In the genomic region with DNA sequence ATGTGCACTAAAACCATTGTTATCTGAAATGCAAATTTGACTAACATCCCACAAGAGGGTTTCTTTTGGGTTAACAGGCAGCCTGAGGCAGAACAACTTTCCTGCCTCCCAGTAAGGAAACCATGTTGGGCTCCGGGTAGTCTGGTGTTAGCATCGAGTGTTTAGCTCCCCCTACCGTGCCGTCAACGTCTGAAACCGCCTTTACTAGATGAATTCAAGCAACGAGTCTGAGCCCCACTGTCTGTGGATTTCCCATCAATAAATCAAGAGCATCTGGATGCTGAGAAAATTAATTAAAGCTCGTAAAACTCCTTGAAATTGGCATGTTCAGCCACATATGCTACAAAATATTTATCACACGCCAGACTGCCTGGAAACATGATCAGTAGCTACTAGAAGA, we compare ENCODE assay signal across 12 mouse cellular contexts. TPM values are rescaled to one million over a fixed set of nuclear protein-coding genes. Genes with fewer than 3 reads are reported as not detected.
DNase-seq lines count a peak whose midpoint lies in the region; ATAC-seq lines count a peak whose summit lies in the region.
"Had no signal": no experiment of that assay in that cellular context is flagged by ENCODE, and none has a peak within 500 bp of the region (broad histone marks: within the 10 kb centered on the region; RNA-seq: fewer than 3 reads in every experiment).

No protein-coding gene starts in this region.

- H3K4me3 ChIP-seq in heart, embryonic 10.5 days, result no peak overlapping the region
- no peak overlapping the region for H3K4me3 ChIP-seq in neural tube, embryonic 13.5 days
- H3K4me3 ChIP-seq: heart, embryonic 13.5 days; lung, embryonic 15.5 days; stomach, embryonic 15.5 days had no signal

- 52% methylated on average over 9 of the region's 9 CpGs for WGBS in heart, embryonic 10.5 days
- 34% methylated on average over 9 of the region's 9 CpGs for WGBS in neural tube, embryonic 13.5 days

- no peak for DNase-seq in heart, embryonic 10.5 days (ENCODE audit: low spot score)
- DNase-seq in heart, adult 9 months (ENCODE audit: low spot score in 2 of 2), result no peak
- no peak for DNase-seq in neural tube, embryonic 10.5 days (ENCODE audit: extremely low spot score, low spot score)
- peak; percentile 46 to 66 for DNase-seq in kidney, postnatal 36 days
- peak; percentile 36 for DNase-seq in thymus, postnatal 4 days
- no peak for DNase-seq in gastrocnemius, adult 8-10 months (ENCODE audit: low spot score in 2 of 2)
- DNase-seq in right cerebral cortex, adult 2 months (ENCODE audit: low spot score in 2 of 2), result no peak

- no peak overlapping the region for H3K4me2 ChIP-seq in neural tube, embryonic 13.5 days
- H3K4me2 ChIP-seq: heart, embryonic 13.5 days; lung, embryonic 15.5 days; stomach, embryonic 15.5 days had no signal

- H3K4me1 ChIP-seq in heart, embryonic 10.5 days, result peaks cover 4% of the 10 kb centered on the region; the same call in 1 of the 2 replicates
- H3K4me1 ChIP-seq in neural tube, embryonic 13.5 days (replicated peaks), result peaks cover 10% of the 10 kb centered on the region; the same call in 1 of the 2 replicates
- H3K4me1 ChIP-seq: stomach, embryonic 15.5 days had no signal

- H3K9me3 ChIP-seq in heart, embryonic 10.5 days, result 0 out of 2 replicates have a peak, but pooled peaks cover 2% of the 10 kb centered on the region
- peaks cover 7% of the 10 kb centered on the region; the same call in 1 of the 2 replicates for H3K9me3 ChIP-seq in neural tube, embryonic 13.5 days
- H3K9me3 ChIP-seq: lung, embryonic 15.5 days; stomach, embryonic 15.5 days had no signal

- H3K27me3 ChIP-seq in heart, embryonic 10.5 days (ENCODE audit: insufficient read depth, poor library complexity, severe bottlenecking), result no peaks in the 10 kb centered on the region
- H3K27me3 ChIP-seq in neural tube, embryonic 13.5 days, result no peaks in the 10 kb centered on the region
- H3K27me3 ChIP-seq: heart, embryonic 13.5 days; lung, embryonic 15.5 days; stomach, embryonic 15.5 days had no signal

- H3K36me3 ChIP-seq in heart, embryonic 10.5 days, result peaks cover 38% of the 10 kb centered on the region
- H3K36me3 ChIP-seq in neural tube, embryonic 13.5 days, result 0 out of 2 replicates have a peak, but pooled peaks cover 5% of the 10 kb centered on the region
- H3K36me3 ChIP-seq: lung, embryonic 15.5 days had no signal

- peak; percentile 48; the same call in 1 of the 2 replicates for ATAC-seq in neural tube, embryonic 13.5 days (ENCODE audit: low read depth)

- 0 out of 2 replicates have a peak overlapping the region, but pooled peaks have one; percentile 36 for H3K27ac ChIP-seq in heart, embryonic 10.5 days
- H3K27ac ChIP-seq in neural tube, embryonic 13.5 days (replicated peaks), result no peak overlapping the region
- H3K27ac ChIP-seq: lung, embryonic 15.5 days; stomach, embryonic 15.5 days had no signal

- H3K9ac ChIP-seq in neural tube, embryonic 13.5 days, result no peak overlapping the region
- H3K9ac ChIP-seq: heart, embryonic 13.5 days; lung, embryonic 15.5 days; stomach, embryonic 15.5 days had no signal

RNA-seq across cellular contexts. Expression of gene Prickle1, which starts 15.8 kb away (rescaled TPM):
- polyA plus RNA-seq in heart, embryonic 10.5 days (2016; fragmentation: Nextera tagmentation; extraction: Ambion mirVana), result 28.5 and 33.4 TPM in 2 replicates
- polyA plus RNA-seq in neural tube, embryonic 13.5 days (2015; fragmentation: Nextera tagmentation; extraction: Ambion mirVana), result 16.5 and 19.9 TPM in 2 replicates
- total RNA-seq in gastrocnemius, adult 8-10 months (2022), result 1 to 10 TPM; 2.6 to 4.0 (median 3.5) TPM
- total RNA-seq: MEL had no signal

Comparison
In these comparisons a context has a peak if more than half of its experiments do, and no peak if none do; other contexts are left out.
1. DNase-seq: peak in kidney, postnatal 36 days (2 of 2) and thymus, postnatal 4 days (single experiment); none in heart, embryonic 10.5 days (single experiment), heart, adult 9 months (0 of 2), neural tube, embryonic 10.5 days (single experiment), gastrocnemius, adult 8-10 months (0 of 2) and right cerebral cortex, adult 2 months (0 of 2).